Mouse (Mus musculus) forebrain, postnatal 0 days (tissue): Measurements from ENCODE around the gene Prkaca. TPM values are rescaled to one million over a fixed set of nuclear protein-coding genes. Genes with fewer than 3 reads are reported as not detected.

ENCODE experiments used
- ATAC-seq: fragments of 200-750 bp; cut with Nextera tagmentation; 2 replicates; pipeline ENCODE4 v1.8.0; 2017; ENCODE audit warnings: mild to moderate bottlenecking, moderate library complexity
- DNase-seq: peaks from one replicate; pipeline ENCODE4 v3.0.0-alpha.2; 2015
- H3K27ac ChIP-seq: fragments of 300-500 bp; sonication (generic); 2 replicates; pipeline ENCODE4 v1.5.1; 2014; ENCODE audit warnings: low read depth, mild to moderate bottlenecking, antibody characterized with exemption, low read length, moderate library complexity, mixed read lengths
- H3K27me3 ChIP-seq: fragments of 300-500 bp; sonication (generic); 2 replicates; pipeline ENCODE4 v1.6.1; 2014; ENCODE audit warnings: mild to moderate bottlenecking, low read length, mixed read lengths; ENCODE audit not compliant: insufficient read depth
- H3K36me3 ChIP-seq: fragments of 300-500 bp; sonication (generic); 2 replicates; pipeline ENCODE4 v1.6.1; 2014; ENCODE audit warnings: mild to moderate bottlenecking, moderate library complexity; ENCODE audit not compliant: insufficient read depth
- H3K4me1 ChIP-seq: fragments of 300-500 bp; sonication (generic); 2 replicates; pipeline ENCODE4 v1.6.1; 2014; ENCODE audit warnings: antibody characterized with exemption; ENCODE audit not compliant: insufficient read depth
- H3K4me2 ChIP-seq: fragments of 300-500 bp; sonication (generic); 2 replicates; pipeline ENCODE4 v1.6.1; 2014; ENCODE audit warnings: low read depth, mild to moderate bottlenecking, moderate library complexity
- H3K4me3 ChIP-seq: fragments of 300-500 bp; sonication (generic); 2 replicates; pipeline ENCODE4 v1.5.1; 2014; ENCODE audit warnings: low read depth, low read length, mixed read lengths
- H3K9ac ChIP-seq: fragments of 300-500 bp; sonication (generic); 2 replicates; pipeline ENCODE4 v1.6.1; 2014; ENCODE audit warnings: mild to moderate bottlenecking
- H3K9me3 ChIP-seq: fragments of 300-500 bp; sonication (generic); 2 replicates; pipeline ENCODE4 v1.6.1; 2016; ENCODE audit warnings: low read length
- CTCF ChIP-seq: sonication (generic); IDR thresholded peaks from 2 replicates; pipeline ENCODE4 v1.5.1; 2016; ENCODE audit warnings: antibody characterized with exemption, control low read depth, low read depth
- WGBS: fragments of 180-500 bp; shearing (Covaris S2); extraction: QIAGEN DNeasy Blood & Tissue Kit; methylation state at CpG from one replicate; pipeline ENCODE4 v1.1.7; 2014; 5-methylcytosine and 5-hydroxymethylcytosine counted together
- polyA plus RNA-seq: library from polyadenylated mRNA; unstranded; fragments of >200 nt; fragmentation: Nextera tagmentation; extraction: Ambion mirVana; gene quantifications from 2 replicates; pipeline ENCODE4 v1.2.1, GENCODE M21; 2015
- total RNA-seq: library from RNA; depleted of rRNA; stranded (reverse); fragments of >200 nt; gene quantifications from 2 replicates; pipeline ENCODE4 v1.2.3, GENCODE M21; 2014; rRNA removed

Prkaca gene
- total RNA-seq (133 and 151 TPM in 2 replicates), polyA plus RNA-seq (172 and 215 TPM in 2 replicates)

DNA sequence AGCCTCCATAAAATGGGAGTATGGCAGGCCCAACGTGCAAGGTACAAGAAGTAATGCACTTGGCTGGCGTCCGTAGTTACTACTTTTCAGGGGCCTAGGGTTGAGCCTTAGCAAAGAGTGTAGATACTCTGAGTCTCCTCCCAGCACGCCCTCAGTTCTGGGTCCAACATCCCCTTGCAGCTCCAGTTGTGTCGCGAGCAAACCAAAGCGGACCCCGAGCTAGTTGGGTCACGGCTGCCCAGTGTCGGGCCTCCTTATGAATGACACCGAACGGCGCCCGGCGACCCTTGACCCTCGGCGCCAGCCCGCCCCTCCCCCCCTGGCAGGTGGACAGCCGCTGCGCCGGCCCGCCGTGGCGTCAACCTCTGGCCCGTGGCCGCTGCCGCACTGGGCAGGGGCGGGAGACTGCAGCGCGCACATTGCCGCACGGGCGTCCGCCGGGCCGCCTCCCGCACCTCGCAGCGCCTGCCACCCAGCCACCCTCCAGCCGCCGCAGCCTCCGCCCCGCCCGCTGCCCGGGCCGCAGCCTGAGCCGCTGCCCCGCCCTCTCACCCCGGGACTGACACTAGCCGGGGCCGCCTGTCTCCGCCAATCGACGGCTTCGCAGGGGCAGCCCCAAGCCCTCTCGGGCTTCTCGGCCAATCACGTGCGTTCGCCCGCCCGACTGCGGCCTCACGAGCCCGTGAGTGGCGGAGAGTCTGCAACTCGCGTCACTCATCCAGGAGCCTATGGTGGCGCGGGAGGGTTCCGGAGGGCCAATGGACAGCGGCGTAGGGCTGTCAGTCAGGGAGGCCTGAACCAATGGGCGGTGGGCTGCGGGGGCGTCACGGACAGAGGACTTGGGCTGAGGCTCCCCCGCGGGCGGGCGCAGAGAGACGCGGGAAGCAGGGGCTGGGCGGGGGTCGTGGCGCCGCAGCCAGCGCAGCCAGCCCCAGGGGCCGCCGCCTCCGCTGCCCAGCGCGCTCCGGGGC is at the start of gene Prkaca:
Gene Prkaca (plus strand): TSS at position 844 of the 971 bp plus-strand sequence.
- peak within 1 kb of the TSS; percentile 96 for H3K4me2 ChIP-seq
- H3K36me3 ChIP-seq: no peaks in the 10 kb centered on the region; the same call in 1 of the 2 replicates
- H3K27ac ChIP-seq: peak within 1 kb of the TSS; percentile 75
- peaks cover 11% of the 10 kb centered on the region for H3K4me1 ChIP-seq
- TF ChIP-seq CTCF: no peak
- ATAC-seq (peak; percentile 99), DNase-seq (peak; percentile 99)
- peak within 1 kb of the TSS; percentile 88 for H3K9ac ChIP-seq
- no peaks in the 10 kb centered on the region for H3K27me3 ChIP-seq
- peak within 1 kb of the TSS; percentile 97 for H3K4me3 ChIP-seq
- under 1% methylated on average over 72 of the region's 94 CpGs for WGBS
- H3K9me3 ChIP-seq: no peaks in the 10 kb centered on the region

DNA sequence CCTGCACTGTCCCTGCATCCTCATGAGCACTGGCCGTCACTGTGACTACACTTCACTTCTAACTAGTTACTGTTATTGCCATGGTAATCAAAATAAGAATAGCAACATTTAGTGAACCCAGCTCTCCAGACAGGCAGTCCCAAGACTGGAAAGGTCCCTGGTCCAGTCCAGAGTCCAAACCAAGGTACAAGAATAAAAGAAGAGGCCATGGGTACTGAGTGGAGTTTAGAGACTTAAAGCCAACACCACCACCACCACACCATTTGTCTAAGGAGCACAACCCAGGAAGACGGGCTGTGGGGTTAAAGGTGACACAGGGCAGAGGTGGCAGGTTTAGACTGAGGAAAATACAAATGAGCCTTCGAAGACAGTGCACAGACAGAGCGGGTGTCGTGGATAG is 48.2 kb upstream of the Prkaca start:
- Histone ChIP-seq H3K4me3 (no peak overlapping the region), H3K4me2 (no peak overlapping the region), H3K4me1 (no peaks in the 10 kb centered on the region), H3K9me3 (no peaks in the 10 kb centered on the region), H3K36me3 (peaks cover 85% of the 10 kb centered on the region), H3K27ac (no peak overlapping the region), H3K9ac (no peak overlapping the region), H3K27me3 (no peaks in the 10 kb centered on the region)
- DNase-seq (no peak), ATAC-seq (no peak)
- TF ChIP-seq CTCF: no peak
- 90% methylated on average over 5 of the region's 5 CpGs for WGBS

DNA sequence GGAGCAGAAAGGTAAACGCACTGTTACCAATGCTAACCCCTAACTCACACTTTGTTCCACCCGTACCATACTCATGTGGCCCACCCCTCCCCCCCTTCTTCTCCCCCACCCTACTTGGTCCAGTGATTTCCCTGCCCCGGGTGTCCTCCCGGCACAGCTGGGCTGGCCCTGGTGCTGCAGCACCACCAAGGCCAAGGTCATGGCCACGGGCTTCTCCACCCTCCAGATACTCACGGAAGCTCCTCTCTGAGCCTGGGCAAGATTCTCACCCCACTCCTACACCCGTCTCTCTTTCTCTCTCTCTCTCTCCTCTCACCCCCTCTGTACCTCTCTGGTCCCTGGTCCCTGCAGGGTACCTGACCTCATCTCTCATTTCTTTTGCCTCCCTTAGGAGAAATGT is 46.5 kb upstream of the Prkaca start:
- Histone ChIP-seq H3K9ac (no peak overlapping the region), H3K27me3 (no peaks in the 10 kb centered on the region), H3K36me3 (peaks cover 87% of the 10 kb centered on the region), H3K4me2 (no peak overlapping the region), H3K9me3 (no peaks in the 10 kb centered on the region), H3K4me3 (no peak overlapping the region), H3K4me1 (no peaks in the 10 kb centered on the region), H3K27ac (no peak overlapping the region)
- ATAC-seq (no peak), DNase-seq (no peak)
- 84% methylated on average over 7 of the region's 7 CpGs for WGBS
- no peak for TF ChIP-seq CTCF

DNA sequence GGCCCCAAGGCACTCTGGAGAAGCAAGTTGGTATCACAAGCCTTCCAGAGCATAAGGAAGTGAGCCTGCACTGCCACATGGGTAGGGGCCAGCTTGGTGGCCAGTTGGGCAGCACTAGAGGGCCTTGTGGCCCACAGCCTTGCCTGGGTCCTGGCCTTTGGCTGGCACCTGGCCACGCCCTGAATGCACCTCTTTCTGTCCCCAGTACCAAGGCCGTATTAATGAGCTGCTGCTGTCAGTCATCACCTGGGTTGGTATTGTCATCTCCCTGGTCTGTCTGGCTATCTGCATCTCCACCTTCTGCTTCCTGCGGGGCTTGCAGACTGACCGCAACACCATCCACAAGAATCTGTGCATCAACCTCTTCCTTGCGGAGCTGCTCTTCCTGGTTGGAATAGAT is 38.6 kb upstream of the Prkaca start:
- H3K27ac ChIP-seq: no peak overlapping the region
- no peak overlapping the region for H3K4me3 ChIP-seq
- H3K36me3 ChIP-seq: peaks cover 100% of the 10 kb centered on the region
- WGBS: 85% methylated on average over 5 of the region's 5 CpGs
- H3K4me1 ChIP-seq: no peaks in the 10 kb centered on the region
- DNase-seq (no peak), ATAC-seq (no peak)
- no peak overlapping the region for H3K4me2 ChIP-seq
- no peaks in the 10 kb centered on the region for H3K27me3 ChIP-seq
- no peaks in the 10 kb centered on the region for H3K9me3 ChIP-seq
- no peak for TF ChIP-seq CTCF
- H3K9ac ChIP-seq: no peak overlapping the region

DNA sequence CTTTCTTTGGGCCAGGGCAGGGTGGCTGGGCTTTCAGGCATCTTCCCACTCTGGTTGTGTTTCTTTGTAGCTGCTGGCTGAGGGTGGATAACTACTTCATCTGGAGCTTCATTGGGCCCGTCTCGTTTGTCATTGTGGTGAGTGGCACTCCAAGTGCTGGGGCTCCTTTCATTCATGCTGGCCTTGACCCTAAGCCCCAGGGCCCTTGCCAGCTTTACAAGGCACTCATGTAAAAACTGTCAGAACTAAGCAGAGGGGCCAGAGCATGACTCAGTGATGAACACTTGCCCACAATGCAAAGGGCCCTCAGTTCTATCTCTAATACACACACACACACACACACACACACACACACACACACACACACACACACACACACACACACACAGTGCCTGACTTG is 37.8 kb upstream of the Prkaca start:
- DNase-seq: no peak
- Histone ChIP-seq H3K4me2 (no peak overlapping the region), H3K27me3 (no peaks in the 10 kb centered on the region), H3K4me1 (no peaks in the 10 kb centered on the region), H3K4me3 (no peak overlapping the region), H3K36me3 (peaks cover 98% of the 10 kb centered on the region), H3K9ac (no peak overlapping the region), H3K27ac (no peak overlapping the region), H3K9me3 (no peaks in the 10 kb centered on the region)
- TF ChIP-seq CTCF: no peak
- ATAC-seq: no peak
- 74% methylated on average over 2 of the region's 2 CpGs for WGBS

DNA sequence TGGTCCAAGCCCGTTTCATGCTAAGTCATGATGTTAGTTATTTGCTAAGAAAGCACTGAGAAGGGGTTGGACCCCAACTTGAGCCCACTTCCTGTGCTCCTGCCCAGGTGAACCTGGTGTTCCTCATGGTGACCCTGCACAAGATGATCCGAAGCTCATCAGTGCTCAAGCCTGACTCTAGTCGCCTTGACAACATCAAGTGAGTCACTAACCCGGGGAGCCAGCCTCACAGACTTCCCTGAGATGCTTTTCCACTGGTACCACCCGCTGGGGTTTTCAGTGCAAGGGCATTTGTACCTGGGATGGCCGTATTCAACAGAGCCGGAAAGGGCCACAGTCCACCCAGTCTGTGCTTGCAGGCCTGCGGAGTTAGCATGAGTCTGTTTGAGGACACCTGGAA is 37.4 kb upstream of the Prkaca start:
- H3K4me2 ChIP-seq: no peak overlapping the region
- DNase-seq: no peak
- 91% methylated on average over 8 of the region's 8 CpGs for WGBS

DNA sequence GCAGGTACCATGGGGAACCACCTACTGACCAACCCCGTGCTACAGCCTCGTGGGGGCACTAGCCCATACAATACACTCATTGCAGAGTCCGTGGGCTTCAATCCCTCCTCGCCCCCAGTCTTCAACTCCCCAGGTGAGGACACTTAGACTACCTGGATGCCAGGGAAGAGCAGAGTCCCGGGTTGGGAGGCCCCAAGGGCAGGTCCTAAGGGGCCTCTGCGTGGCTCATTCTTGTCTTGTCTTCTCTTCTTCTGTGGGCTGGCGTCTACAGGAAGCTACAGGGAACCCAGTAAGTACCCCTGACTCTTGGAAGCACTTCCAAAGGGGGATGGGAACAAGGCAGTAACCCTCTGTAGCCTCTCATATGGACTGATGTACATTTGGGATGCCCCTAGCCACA is 35.1 kb upstream of the Prkaca start:
- no peak overlapping the region for H3K4me2 ChIP-seq
- H3K27me3 ChIP-seq: no peaks in the 10 kb centered on the region
- H3K4me1 ChIP-seq: no peaks in the 10 kb centered on the region
- no peak overlapping the region for H3K27ac ChIP-seq
- H3K36me3 ChIP-seq: peaks cover 71% of the 10 kb centered on the region
- TF ChIP-seq CTCF: no peak
- DNase-seq (no peak), ATAC-seq (no peak)
- H3K9me3 ChIP-seq: no peaks in the 10 kb centered on the region
- H3K4me3 ChIP-seq: no peak overlapping the region
- 92% methylated on average over 7 of the region's 7 CpGs for WGBS
- no peak overlapping the region for H3K9ac ChIP-seq

More for the DNA sequence above, 37.4 kb upstream of the Prkaca start:
- Histone ChIP-seq H3K27ac (no peak overlapping the region), H3K4me3 (no peak overlapping the region), H3K9ac (no peak overlapping the region), H3K36me3 (peaks cover 93% of the 10 kb centered on the region), H3K4me1 (no peaks in the 10 kb centered on the region), H3K27me3 (no peaks in the 10 kb centered on the region), H3K9me3 (no peaks in the 10 kb centered on the region)
- no peak for TF ChIP-seq CTCF
- ATAC-seq: no peak
